Mouse (Mus musculus) lung, embryonic 16.5 days (tissue): ENCODE data around the gene Mtf2. TPM values are rescaled to one million over a fixed set of nuclear protein-coding genes. Genes with fewer than 3 reads are reported as not detected.

Experiments
- ATAC-seq: fragments of 200-750 bp; cut with Nextera tagmentation; 2 replicates; pipeline ENCODE4 v1.8.0; 2017; ENCODE audit warnings: low read depth, mild to moderate bottlenecking, moderate library complexity
- H3K27ac ChIP-seq: fragments of 300-500 bp; sonication (generic); 2 replicates; pipeline ENCODE4 v1.5.1; 2014; ENCODE audit warnings: mild to moderate bottlenecking, control low read depth, low read length
- H3K27me3 ChIP-seq: fragments of 300-500 bp; sonication (generic); 2 replicates; pipeline ENCODE4 v1.6.1; 2014; ENCODE audit warnings: low read depth, low read length, mixed read lengths; ENCODE audit not compliant: control insufficient read depth, insufficient read depth
- H3K36me3 ChIP-seq: fragments of 300-500 bp; sonication (generic); 2 replicates; pipeline ENCODE4 v1.6.1; 2014; ENCODE audit warnings: low read length; ENCODE audit not compliant: control insufficient read depth, insufficient read depth
- H3K4me1 ChIP-seq: fragments of 300-500 bp; sonication (generic); replicated peaks from 2 replicates; pipeline ENCODE4 v1.6.1; 2014; ENCODE audit warnings: low read length, mixed read lengths; ENCODE audit not compliant: control insufficient read depth, insufficient read depth
- H3K4me2 ChIP-seq: fragments of 300-500 bp; sonication (generic); 2 replicates; pipeline ENCODE4 v1.6.1; 2014; ENCODE audit warnings: low read depth, low read length, control low read depth
- H3K4me3 ChIP-seq: fragments of 300-500 bp; sonication (generic); 2 replicates; pipeline ENCODE4 v1.5.1; 2014; ENCODE audit warnings: mild to moderate bottlenecking, low read length, control low read depth
- H3K9ac ChIP-seq: fragments of 300-500 bp; sonication (generic); 2 replicates; pipeline ENCODE4 v1.6.1; 2014; ENCODE audit warnings: low read length, control low read depth
- H3K9me3 ChIP-seq: fragments of 300-500 bp; sonication (generic); 2 replicates; pipeline ENCODE4 v1.6.1; 2016; ENCODE audit warnings: low read length; ENCODE audit not compliant: control insufficient read depth
- WGBS: fragments of 180-500 bp; shearing (Covaris S2); extraction: QIAGEN DNeasy Blood & Tissue Kit; methylation state at CpG from one replicate; pipeline ENCODE4 v1.1.7; 2014; 5-methylcytosine and 5-hydroxymethylcytosine counted together
- polyA plus RNA-seq: library from polyadenylated mRNA; unstranded; fragments of >200 nt; fragmentation: Nextera tagmentation; extraction: Ambion mirVana; gene quantifications from 2 replicates; pipeline ENCODE4 v1.2.1, GENCODE M21; 2015

The Mtf2 gene
- polyA plus RNA-seq, 1 experiment from 2014 or later = 81.8 TPM

GRCm38 (mm10) chr5:108117693-108118092, 52.2 kb downstream of the Mtf2 start:
- H3K36me3 ChIP-seq = no peaks in the 10 kb centered on the region
- H3K4me2 ChIP-seq = no peak overlapping the region
- no peak overlapping the region for H3K9ac ChIP-seq
- no peak overlapping the region for H3K27ac ChIP-seq
- no peaks in the 10 kb centered on the region for H3K9me3 ChIP-seq
- no peaks in the 10 kb centered on the region for H3K4me1 ChIP-seq
- no peaks in the 10 kb centered on the region for H3K27me3 ChIP-seq
- H3K4me3 ChIP-seq = no peak overlapping the region
- no peak for ATAC-seq
- 90% methylated on average over 4 of the region's 4 CpGs for WGBS

- WGBS = 88% methylated on average over 9 of the region's 9 CpGs
- Histone ChIP-seq H3K9ac (no peak overlapping the region), H3K4me2 (no peak overlapping the region), H3K4me1 (no peaks in the 10 kb centered on the region), H3K9me3 (no peaks in the 10 kb centered on the region), H3K36me3 (no peaks in the 10 kb centered on the region), H3K27ac (no peak overlapping the region), H3K27me3 (no peaks in the 10 kb centered on the region), H3K4me3 (no peak overlapping the region)
- ATAC-seq = no peak
Measured at GRCm38 (mm10) chr5:108120221-108120900, 54.9 kb downstream of the Mtf2 start.

- ATAC-seq = peak; percentile 53
- H3K36me3 ChIP-seq = peaks cover 3% of the 10 kb centered on the region; the same call in 1 of the 2 replicates
- no peaks in the 10 kb centered on the region for H3K27me3 ChIP-seq
- H3K4me1 ChIP-seq = peaks cover 4% of the 10 kb centered on the region; the same call in 1 of the 2 replicates
- peak overlapping the region; percentile 81 for H3K9ac ChIP-seq
- H3K9me3 ChIP-seq = no peaks in the 10 kb centered on the region
- WGBS = 0% methylated on average over 32 of the region's 32 CpGs
- H3K4me3 ChIP-seq = peak overlapping the region; percentile 79
- H3K27ac ChIP-seq = peak overlapping the region; percentile 91
- peak overlapping the region; percentile 79 for H3K4me2 ChIP-seq
Measured at GRCm38 (mm10) chr5:108131849-108132440, 66.5 kb downstream of the Mtf2 start.

GRCm38 (mm10) chr5:108132441-108133243, 67.2 kb downstream of the Mtf2 start, which contains the start of the genes Tmed5 and Ccdc18:
Tmed5 (minus strand) TSS chr5:108132620.
Ccdc18 (plus strand) TSS chr5:108132875.
- Histone ChIP-seq H3K9ac (peak within 1 kb of the TSS; percentile 87), H3K9me3 (no peaks in the 10 kb centered on the region), H3K4me3 (peak within 1 kb of the TSS; percentile 79), H3K36me3 (peaks cover 2% of the 10 kb centered on the region; the same call in 1 of the 2 replicates), H3K4me1 (peaks cover 4% of the 10 kb centered on the region; the same call in 1 of the 2 replicates), H3K27ac (peak within 1 kb of the TSS; percentile 91), H3K4me2 (peak within 1 kb of the TSS; percentile 79), H3K27me3 (no peaks in the 10 kb centered on the region)
- under 1% methylated on average over 63 of the region's 65 CpGs for whole genome bisulfite sequencing
- peak; percentile 99 for ATAC-seq

GRCm38 (mm10) chr5:108152592-108152991, 87.1 kb downstream of the Mtf2 start:
- no peak for ATAC-seq
- H3K36me3 ChIP-seq = no peaks in the 10 kb centered on the region
- no peak overlapping the region for H3K4me3 ChIP-seq
- H3K4me2 ChIP-seq = no peak overlapping the region
- no peaks in the 10 kb centered on the region for H3K27me3 ChIP-seq
- WGBS = 89% methylated on average over 1 of the region's 1 CpGs
- no peaks in the 10 kb centered on the region for H3K4me1 ChIP-seq
- no peaks in the 10 kb centered on the region for H3K9me3 ChIP-seq
- H3K27ac ChIP-seq = no peak overlapping the region
- H3K9ac ChIP-seq = no peak overlapping the region

Other genes with a start within 250 kb of the Mtf2 start
- gene Ube2d2b, start 235.6 kb upstream of the Mtf2 start, polyA plus RNA-seq = 0.20 and 0.29 TPM in 2 replicates
- 57.5 and 59.3 TPM in 2 replicates for gene Evi5, start 190.6 kb upstream of the Mtf2 start, polyA plus RNA-seq
- gene Rpl5, start 165.2 kb upstream of the Mtf2 start, polyA plus RNA-seq = 59.0 and 63.5 TPM in 2 replicates
- 23.8 and 24.4 TPM in 2 replicates for gene Fam69a, start 78.6 kb upstream of the Mtf2 start, polyA plus RNA-seq
- 31.8 and 32.4 TPM in 2 replicates for gene Tmed5, start 66.9 kb downstream of the Mtf2 start, polyA plus RNA-seq
- gene Ccdc18, start 67.2 kb downstream of the Mtf2 start, polyA plus RNA-seq = 13.4 and 13.6 TPM in 2 replicates
- gene Dr1, start 203.2 kb downstream of the Mtf2 start, polyA plus RNA-seq = 40.5 and 45.3 TPM in 2 replicates
- gene Pigg, start 246.9 kb downstream of the Mtf2 start, polyA plus RNA-seq = 7.0 and 7.4 TPM in 2 replicates